Mouse (Mus musculus) liver, embryonic 16.5 days (tissue): Measurements from ENCODE around the gene Cxcl1. TPM values are rescaled to one million over a fixed set of nuclear protein-coding genes. Genes with fewer than 3 reads are reported as not detected.
A peak's percentile ranks its signal among the peaks of the same experiment; 100 is the strongest.

Source experiments
- ATAC-seq: fragments of 200-750 bp; cut with Nextera tagmentation; 2 replicates; pipeline ENCODE4 v1.8.0; 2017; ENCODE audit warnings: low read depth, mild to moderate bottlenecking, moderate number of reproducible peaks, moderate library complexity
- H3K27ac ChIP-seq: fragments of 300-500 bp; sonication (generic); 2 replicates; pipeline ENCODE4 v1.5.1; 2014; ENCODE audit warnings: mild to moderate bottlenecking, low read length
- H3K27me3 ChIP-seq: fragments of 300-500 bp; sonication (generic); 2 replicates; pipeline ENCODE4 v1.6.1; 2014; ENCODE audit warnings: low read depth, low read length, mixed read lengths; ENCODE audit not compliant: control insufficient read depth, insufficient read depth
- H3K36me3 ChIP-seq: fragments of 300-500 bp; sonication (generic); 2 replicates; pipeline ENCODE4 v1.6.1; 2014; ENCODE audit warnings: mild to moderate bottlenecking; ENCODE audit not compliant: control insufficient read depth, insufficient read depth
- H3K4me1 ChIP-seq: fragments of 300-500 bp; sonication (generic); 2 replicates; pipeline ENCODE4 v1.6.1; 2014; ENCODE audit warnings: low read depth, low read length, mixed read lengths; ENCODE audit not compliant: control insufficient read depth
- H3K4me2 ChIP-seq: fragments of 300-500 bp; sonication (generic); 2 replicates; pipeline ENCODE4 v1.6.1; 2014; ENCODE audit warnings: low read depth, low read length, mixed read lengths
- H3K4me3 ChIP-seq: fragments of 300-500 bp; sonication (generic); 2 replicates; pipeline ENCODE4 v1.5.1; 2014; ENCODE audit warnings: low read depth, mild to moderate bottlenecking, low read length
- H3K9ac ChIP-seq: fragments of 300-500 bp; sonication (generic); 2 replicates; pipeline ENCODE4 v1.6.1; 2014; ENCODE audit warnings: low read depth, low read length
- H3K9me3 ChIP-seq: fragments of 300-500 bp; sonication (generic); replicated peaks from 2 replicates; pipeline ENCODE4 v1.6.1; 2016; ENCODE audit warnings: low read length; ENCODE audit not compliant: control insufficient read depth
- WGBS: fragments of 180-500 bp; shearing (Covaris S2); extraction: QIAGEN DNeasy Blood & Tissue Kit; methylation state at CpG from one replicate; pipeline ENCODE4 v1.1.7; 2014; ENCODE audit not compliant: insufficient replicate concordance; 5-methylcytosine and 5-hydroxymethylcytosine counted together
- polyA plus RNA-seq: library from polyadenylated mRNA; unstranded; fragments of >200 nt; fragmentation: Nextera tagmentation; extraction: Ambion mirVana; gene quantifications from 2 replicates; pipeline ENCODE4 v1.2.1, GENCODE M21; 2015

Cxcl1 gene
- polyA plus RNA-seq, 1 experiment from 2014 or later: 1.5 TPM

GRCm38 (mm10) chr5:90881021-90881420 lies 10.0 kb upstream of the Cxcl1 start:
- no peaks in the 10 kb centered on the region for H3K9me3 ChIP-seq
- no peaks in the 10 kb centered on the region; the same call in none of the 2 replicates for H3K4me1 ChIP-seq
- 59% methylated on average over 4 of the region's 4 CpGs for WGBS
- H3K27me3 ChIP-seq: no peaks in the 10 kb centered on the region
- no peaks in the 10 kb centered on the region for H3K36me3 ChIP-seq
- no peak overlapping the region for H3K27ac ChIP-seq
- ATAC-seq: no peak
- H3K4me2 ChIP-seq: no peak overlapping the region
- H3K9ac ChIP-seq: no peak overlapping the region
- H3K4me3 ChIP-seq: no peak overlapping the region

- Histone ChIP-seq H3K27ac (no peak overlapping the region), H3K4me1 (no peaks in the 10 kb centered on the region; the same call in none of the 2 replicates), H3K9ac (no peak overlapping the region), H3K4me3 (no peak overlapping the region), H3K9me3 (no peaks in the 10 kb centered on the region), H3K4me2 (no peak overlapping the region), H3K27me3 (no peaks in the 10 kb centered on the region), H3K36me3 (no peaks in the 10 kb centered on the region)
- WGBS: 70% methylated on average over 5 of the region's 5 CpGs
- peak; percentile 25; the same call in 1 of the 2 replicates for ATAC-seq
Measured at GRCm38 (mm10) chr5:90881682-90882081, 9.4 kb upstream of the Cxcl1 start.

- WGBS: 69% methylated on average over 5 of the region's 5 CpGs
- H3K4me1 ChIP-seq: no peaks in the 10 kb centered on the region; the same call in 1 of the 2 replicates
Measured at GRCm38 (mm10) chr5:90882146-90882545, 8.9 kb upstream of the Cxcl1 start.

GRCm38 (mm10) chr5:90884628-90885242 lies 6.3 kb upstream of the Cxcl1 start:
- Histone ChIP-seq H3K36me3 (no peaks in the 10 kb centered on the region), H3K4me3 (no peak overlapping the region), H3K27me3 (no peaks in the 10 kb centered on the region), H3K9ac (no peak overlapping the region), H3K9me3 (no peaks in the 10 kb centered on the region), H3K27ac (no peak overlapping the region), H3K4me1 (no peaks in the 10 kb centered on the region; the same call in 1 of the 2 replicates), H3K4me2 (no peak overlapping the region)
- peak; percentile 64; the same call in 1 of the 2 replicates for ATAC-seq
- 40% methylated on average over 2 of the region's 2 CpGs for WGBS

More at GRCm38 (mm10) chr5:90882146-90882545, 8.9 kb upstream of the Cxcl1 start:
- H3K9ac ChIP-seq: no peak overlapping the region
- H3K4me2 ChIP-seq: no peak overlapping the region
- no peaks in the 10 kb centered on the region for H3K27me3 ChIP-seq
- no peak for ATAC-seq
- no peaks in the 10 kb centered on the region for H3K9me3 ChIP-seq
- H3K4me3 ChIP-seq: no peak overlapping the region
- no peak overlapping the region for H3K27ac ChIP-seq
- no peaks in the 10 kb centered on the region for H3K36me3 ChIP-seq

GRCm38 (mm10) chr5:90888661-90889060 lies 2.4 kb upstream of the Cxcl1 start:
- WGBS: 56% methylated on average over 5 of the region's 5 CpGs
- no peaks in the 10 kb centered on the region; the same call in 1 of the 2 replicates for H3K4me1 ChIP-seq
- H3K4me3 ChIP-seq: no peak overlapping the region
- H3K27ac ChIP-seq: no peak overlapping the region
- no peak overlapping the region for H3K9ac ChIP-seq
- H3K27me3 ChIP-seq: no peaks in the 10 kb centered on the region
- no peak for ATAC-seq
- H3K9me3 ChIP-seq: no peaks in the 10 kb centered on the region
- H3K4me2 ChIP-seq: no peak overlapping the region
- H3K36me3 ChIP-seq: no peaks in the 10 kb centered on the region

- Histone ChIP-seq H3K36me3 (no peaks in the 10 kb centered on the region), H3K9me3 (no peaks in the 10 kb centered on the region), H3K27ac (peak overlapping the region; percentile 77), H3K4me3 (peak overlapping the region; percentile 53), H3K4me2 (peak overlapping the region; percentile 55), H3K4me1 (no peaks in the 10 kb centered on the region), H3K27me3 (no peaks in the 10 kb centered on the region), H3K9ac (peak overlapping the region; percentile 51; the same call in 1 of the 2 replicates)
- no peak for ATAC-seq
- WGBS: 23% methylated on average over 10 of the region's 10 CpGs
Measured at GRCm38 (mm10) chr5:90891464-90891813, 398 bp downstream of the Cxcl1 start.

GRCm38 (mm10) chr5:90894231-90894630 lies 3.2 kb downstream of the Cxcl1 start:
- Histone ChIP-seq H3K27me3 (no peaks in the 10 kb centered on the region), H3K36me3 (no peaks in the 10 kb centered on the region), H3K4me2 (no peak overlapping the region), H3K4me3 (no peak overlapping the region), H3K4me1 (no peaks in the 10 kb centered on the region), H3K9ac (no peak overlapping the region), H3K27ac (no peak overlapping the region), H3K9me3 (no peaks in the 10 kb centered on the region)
- ATAC-seq: no peak
- 57% methylated on average over 8 of the region's 8 CpGs for WGBS

GRCm38 (mm10) chr5:90897429-90897828 lies 6.4 kb downstream of the Cxcl1 start:
- 52% methylated on average over 3 of the region's 3 CpGs for WGBS

GRCm38 (mm10) chr5:90899308-90899707 lies 8.3 kb downstream of the Cxcl1 start:
- Histone ChIP-seq H3K9me3 (no peaks in the 10 kb centered on the region), H3K27ac (no peak overlapping the region), H3K4me3 (no peak overlapping the region), H3K36me3 (no peaks in the 10 kb centered on the region), H3K4me2 (no peak overlapping the region), H3K9ac (no peak overlapping the region), H3K4me1 (peaks cover 2% of the 10 kb centered on the region; the same call in 1 of the 2 replicates), H3K27me3 (peaks cover 5% of the 10 kb centered on the region)
- WGBS: 50% methylated on average over 5 of the region's 5 CpGs
- no peak for ATAC-seq

More at GRCm38 (mm10) chr5:90897429-90897828, 6.4 kb downstream of the Cxcl1 start:
- Histone ChIP-seq H3K27me3 (no peaks in the 10 kb centered on the region), H3K36me3 (no peaks in the 10 kb centered on the region), H3K4me3 (no peak overlapping the region), H3K27ac (no peak overlapping the region), H3K4me2 (no peak overlapping the region), H3K9ac (no peak overlapping the region), H3K4me1 (no peaks in the 10 kb centered on the region), H3K9me3 (no peaks in the 10 kb centered on the region)
- ATAC-seq: no peak
